Mouse (Mus musculus) bone marrow, adult 2 months (tissue): Measurements from ENCODE around the gene C2.

Experiments used
- CTCF ChIP-seq: fragments of 200-500 bp; IDR thresholded peaks from 2 replicates; pipeline ENCODE4 v1.5.1; 2011; ENCODE audit warnings: low read length, control low read depth; ENCODE audit not compliant: control insufficient read depth, insufficient read depth
- POLR2A ChIP-seq: fragments of 200-500 bp; IDR thresholded peaks from 2 replicates; pipeline ENCODE4 v1.6.1; 2011; ENCODE audit warnings: low read depth, mild to moderate bottlenecking, control low read depth, low read length, borderline replicate concordance; ENCODE audit not compliant: control insufficient read depth

- TF ChIP-seq POLR2A (no peak), CTCF (no peak)
Observed at GRCm38 (mm10) chr17:34896366-34896765, 1.7 kb downstream of the C2 start.
